In genomic region chrX:51000791-51001190, GRCm38 (mm10) we compare ENCODE assay signal across 9 mouse cellular contexts. TPM values are rescaled to one million over a fixed set of nuclear protein-coding genes. Genes with fewer than 3 reads are reported as not detected.
"Had no signal": no experiment of that assay in that cellular context is flagged by ENCODE, and none has a peak within 500 bp of the region (broad histone marks: within the 10 kb centered on the region; RNA-seq: fewer than 3 reads in every experiment).

No protein-coding gene starts in this region.

- DNase-seq: kidney, postnatal 10 days; left cerebral cortex, postnatal 4 days; lung, adult 2 months; lung, postnatal 36 days; right cerebral cortex, postnatal 4 days; spleen, adult 18-20 months; thymus, adult 18-20 months; thymus, postnatal 14 days had no signal

RNA-seq across cellular contexts. Expression of gene Frmd7, which starts 58.3 kb away (rescaled TPM):
- total RNA-seq: megakaryocyte progenitor cell, adult 5-6 weeks had no signal
